Mouse (Mus musculus) heart, adult 2 months (tissue): ENCODE results near the gene Tom1l2.

ENCODE experiments used
- CTCF ChIP-seq: fragments of 200-600 bp; IDR thresholded peaks from 2 replicates; pipeline ENCODE4 v1.8.1; 2022; ENCODE audit warnings: antibody characterized with exemption, mild to moderate bottlenecking, moderate library complexity
- POLR2A ChIP-seq: fragments of 200-500 bp; IDR thresholded peaks from 2 replicates; pipeline ENCODE4 v1.6.1; 2011; ENCODE audit warnings: mild to moderate bottlenecking, low read depth, low read length, control low read depth; ENCODE audit not compliant: insufficient read depth

- TF ChIP-seq CTCF (peak; percentile 58), POLR2A (peak; percentile 65; the same call in 1 of the 2 replicates)
Observed at GRCm38 (mm10) chr11:60222469-60223236, 130.1 kb downstream of the Tom1l2 start, which contains the start of gene Srebf1.
